Mouse (Mus musculus): ENCODE measurements at regions not wholly inside any gene's neighbourhood (a gene's known extent, or its start where the extent isn't known, plus 50 kb on each side); places are given as distances from the start of the nearest gene placed in this dataset.

DNA sequence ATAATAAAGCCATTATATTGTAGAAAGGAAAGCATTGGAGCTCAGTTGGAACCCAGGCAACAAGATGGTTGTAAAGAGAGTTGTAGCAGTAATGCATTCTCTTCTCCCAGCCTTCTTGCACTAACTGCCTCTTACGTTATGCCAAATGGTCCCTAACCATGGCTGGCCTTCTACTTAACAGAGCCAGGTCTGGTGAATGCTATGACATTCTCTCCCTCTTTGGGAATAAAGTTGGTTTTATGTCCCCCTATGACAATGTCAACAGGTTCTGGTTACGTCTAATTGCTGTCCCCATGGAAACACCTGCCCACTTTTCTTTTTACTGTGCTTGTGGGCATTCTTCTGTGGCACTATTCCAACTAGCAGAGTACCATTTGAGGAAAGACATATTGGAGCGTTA lies 126.4 kb upstream of the Npvf start:
- no peak for DNase-seq

GRCm38 (mm10) chr6:50781271-50781670 lies 127.0 kb upstream of the Npvf start:
- no peak for DNase-seq

GRCm38 (mm10) chr6:50782221-50782620 lies 128.0 kb upstream of the Npvf start:
- DNase-seq: no peak

- no peak for DNase-seq
Observed at GRCm38 (mm10) chr6:50783494-50783893, 129.3 kb upstream of the Npvf start.

DNA sequence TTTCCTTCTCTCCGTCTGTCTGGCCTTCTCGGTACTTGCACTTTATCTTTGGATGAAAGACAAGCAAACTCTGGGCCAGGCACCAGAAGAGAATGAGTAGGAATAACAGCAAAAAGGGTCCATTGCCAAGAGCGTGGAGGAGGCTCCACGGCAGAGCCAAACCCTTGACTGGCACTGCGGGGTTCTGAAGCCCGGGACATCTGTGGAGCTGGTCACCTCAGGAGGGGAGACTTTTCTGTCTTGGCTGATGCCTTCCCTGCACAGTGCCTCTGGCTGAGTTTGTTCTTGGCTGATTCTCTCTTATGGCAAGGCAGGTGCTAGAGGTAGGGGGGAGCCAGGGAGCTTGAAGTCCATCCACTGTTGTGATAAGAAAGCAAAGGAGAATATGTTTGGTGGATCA lies 130.1 kb upstream of the Npvf start:
- DNase-seq: no peak

DNA sequence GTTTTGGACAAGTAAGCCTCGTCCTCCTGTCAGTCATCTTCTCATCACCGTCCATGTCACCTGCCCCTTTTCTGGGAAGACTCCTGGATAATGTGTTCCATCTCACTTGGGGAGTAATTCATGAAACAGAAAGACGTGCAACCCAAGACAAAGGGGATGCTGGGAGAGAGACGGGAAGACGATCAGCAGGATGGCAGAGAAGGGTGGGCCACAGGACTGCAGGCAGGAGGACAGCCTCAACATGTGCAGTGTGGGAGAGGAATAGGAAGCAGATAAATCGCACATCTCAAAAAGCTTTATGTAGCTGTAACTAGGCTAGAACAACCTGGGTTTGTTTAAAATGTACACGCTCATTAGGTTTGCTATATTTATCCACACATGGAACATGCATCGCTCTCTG lies 133.4 kb upstream of the Npvf start:
- DNase-seq: no peak

GRCm38 (mm10) chr6:50799963-50800362 lies 145.7 kb upstream of the Npvf start:
- DNase-seq: no peak

DNA sequence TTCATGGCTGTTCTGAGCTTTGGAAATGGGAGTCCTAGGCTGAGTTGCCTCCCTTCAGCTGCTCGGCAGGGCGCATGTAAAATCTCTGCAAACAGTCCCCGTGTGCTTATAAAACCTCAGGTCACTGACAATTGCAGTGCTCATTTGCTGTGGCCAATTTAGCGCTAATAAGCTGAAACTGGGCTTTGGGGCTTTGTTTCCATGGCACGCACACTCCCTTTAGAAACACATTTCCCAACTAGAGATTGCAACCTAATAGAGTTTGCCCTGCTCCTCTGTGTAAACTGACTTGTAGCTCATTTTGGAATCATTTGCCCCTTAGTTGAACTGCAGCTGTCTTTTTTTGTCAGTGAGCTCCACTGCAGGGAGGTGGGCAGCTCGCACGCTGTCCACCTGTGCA lies 148.7 kb upstream of the Npvf start:
- no peak for DNase-seq

DNA sequence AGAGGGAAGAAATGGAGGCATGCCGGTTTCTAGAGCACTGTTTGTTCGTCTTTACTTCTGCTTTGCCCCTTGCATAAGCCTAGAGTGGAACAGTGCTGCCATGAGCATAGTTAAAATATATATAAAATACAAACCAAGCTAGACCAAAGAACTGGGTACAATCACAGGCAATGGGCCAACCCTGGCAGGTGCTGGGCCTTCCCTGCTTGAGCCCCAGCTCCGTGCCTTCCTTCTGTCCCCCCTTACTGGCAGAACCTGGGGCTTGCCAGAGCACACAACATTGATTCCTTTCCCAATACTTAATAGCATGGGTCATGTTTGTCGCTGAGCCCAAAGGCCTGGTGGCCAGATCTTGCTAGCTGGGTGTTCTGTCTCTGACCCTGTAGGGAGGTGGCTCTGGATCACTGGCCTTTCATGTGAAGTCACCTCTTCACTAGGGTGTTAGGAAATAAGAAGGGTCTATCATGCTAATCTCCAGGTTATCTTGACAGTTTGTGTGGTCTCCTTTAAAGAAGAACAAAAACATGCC lies 150.3 kb upstream of the Npvf start:
- DNase-seq: no peak

DNA sequence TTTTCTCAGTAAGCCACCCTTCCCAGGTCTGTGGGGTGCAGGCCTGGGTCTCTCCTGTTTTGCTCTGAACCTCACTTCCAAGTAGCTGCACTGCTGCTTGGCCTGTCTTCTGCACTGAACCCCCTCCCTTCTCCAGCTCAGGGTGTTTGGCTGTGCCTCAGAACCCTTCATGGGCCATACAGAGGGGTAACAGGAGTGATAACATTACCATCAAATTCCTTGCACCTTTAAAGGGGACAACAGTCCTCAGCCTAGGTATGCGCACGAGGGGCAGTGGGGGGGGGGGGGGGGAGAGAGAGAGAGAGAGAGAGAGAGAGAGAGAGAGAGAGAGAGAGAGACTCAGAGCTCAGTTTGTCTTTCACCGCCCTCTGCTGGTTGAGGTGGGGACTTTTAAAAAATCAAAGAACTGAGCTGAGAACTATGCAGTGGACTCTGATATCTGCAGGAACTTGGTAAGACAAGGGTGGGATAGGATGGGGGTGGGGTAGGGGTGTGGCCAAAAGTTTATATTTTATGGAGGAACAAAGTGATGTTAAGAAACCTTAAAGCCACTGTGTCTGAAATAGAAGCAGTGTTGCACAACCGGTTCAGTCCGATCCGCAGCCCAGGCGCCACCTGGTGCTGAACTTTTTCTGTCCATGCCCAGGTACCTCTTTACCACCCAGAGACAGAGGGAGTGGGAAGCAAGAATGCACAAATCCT lies 152.3 kb upstream of the Npvf start:
- peak; percentile 68 for DNase-seq

- DNase-seq: peak; percentile 82
Observed at GRCm38 (mm10) chr6:50807187-50808012, 153.2 kb upstream of the Npvf start.

GRCm38 (mm10) chr6:50808126-50808525 lies 153.9 kb upstream of the Npvf start:
- peak; percentile 89 for DNase-seq

GRCm38 (mm10) chr6:50808811-50809668 lies 154.8 kb upstream of the Npvf start:
- no peak for DNase-seq

DNA sequence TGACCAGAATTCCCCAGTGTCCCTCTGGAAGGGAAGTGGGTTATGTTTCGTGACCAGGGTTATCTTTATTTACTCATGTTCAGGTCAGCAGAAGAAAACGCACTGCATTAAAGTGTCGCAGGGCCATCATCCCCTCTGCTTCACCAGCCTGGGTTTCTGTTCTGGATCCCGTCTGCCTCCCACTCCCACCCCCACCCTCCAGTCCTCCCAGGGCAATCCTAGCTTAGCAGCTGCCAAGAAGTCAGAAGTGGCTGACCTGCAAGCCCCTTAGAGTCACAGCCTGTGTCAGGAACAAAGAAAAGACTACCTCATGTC lies 155.4 kb upstream of the Npvf start:
- no peak for DNase-seq

GRCm38 (mm10) chr6:50814936-50815500 lies 160.8 kb upstream of the Npvf start:
- no peak for DNase-seq

GRCm38 (mm10) chr6:50815579-50815978 lies 161.3 kb upstream of the Npvf start:
- no peak for DNase-seq

- DNase-seq: no peak
Observed at GRCm38 (mm10) chr6:50817430-50817829, 163.2 kb upstream of the Npvf start.

DNA sequence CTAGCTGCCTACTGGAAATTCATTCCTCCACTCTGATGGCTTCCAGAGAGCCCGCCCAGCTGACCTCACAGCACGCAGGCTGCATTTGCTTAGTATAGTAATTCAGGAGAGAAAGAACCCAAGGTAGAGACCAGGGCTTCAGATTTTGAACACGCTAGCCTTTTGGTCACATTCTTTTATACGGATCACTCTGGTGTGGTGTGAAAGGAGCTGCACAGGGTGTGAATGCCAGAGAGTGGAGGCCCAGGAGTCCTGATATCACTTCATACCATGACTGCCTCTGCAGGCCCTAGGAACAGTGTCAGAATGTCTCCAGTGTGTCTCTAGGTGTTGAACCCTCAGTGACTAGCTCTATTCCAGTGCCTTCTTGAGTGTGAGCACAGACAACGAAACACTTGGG lies 164.2 kb upstream of the Npvf start:
- no peak for DNase-seq

DNA sequence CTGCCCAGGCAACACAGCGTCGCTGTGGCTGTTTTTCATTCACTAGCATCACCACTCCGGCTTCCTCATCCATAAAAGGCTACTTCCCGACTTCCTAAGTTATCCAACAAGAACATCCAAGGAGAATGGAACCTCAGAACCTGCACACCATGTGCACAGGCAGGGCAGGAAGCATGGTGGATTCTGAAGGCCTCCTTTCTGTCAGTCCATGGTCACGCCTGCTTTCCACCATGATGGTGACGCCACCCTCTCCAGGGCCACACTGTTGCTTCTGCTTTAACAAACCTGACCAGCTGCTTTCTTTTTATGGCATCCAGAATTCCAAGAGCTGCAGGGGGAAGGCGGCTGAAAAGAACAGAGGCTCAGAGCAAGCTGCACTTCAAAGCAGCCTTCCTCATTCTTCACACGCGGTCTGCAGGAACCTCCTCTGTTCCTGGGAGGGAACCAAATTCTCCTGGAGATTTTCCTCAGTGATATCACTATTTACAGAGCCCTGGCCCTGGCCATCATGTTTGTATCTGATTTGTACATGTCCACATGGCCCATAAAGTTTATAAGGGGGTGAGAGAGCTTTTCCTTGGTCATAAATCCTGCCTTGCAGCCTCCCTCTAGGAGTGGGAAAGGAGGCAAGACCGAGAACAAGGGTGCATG lies 164.8 kb upstream of the Npvf start:
- DNase-seq: no peak

GRCm38 (mm10) chr6:50821401-50822235 lies 167.4 kb upstream of the Npvf start:
- peak; percentile 17 for DNase-seq
